Mouse (Mus musculus) embryonic fibroblast, embryonic 13.5 days (primary cell): ENCODE results near the gene Plbd1.

Experiments used
- CTCF ChIP-seq: IDR thresholded peaks from 2 replicates; pipeline ENCODE4 v1.5.1; 2011; ENCODE audit warnings: mild to moderate bottlenecking, control low read depth, low read length, moderate library complexity, borderline replicate concordance; ENCODE audit not compliant: insufficient read depth
- POLR2A ChIP-seq: IDR thresholded peaks from 2 replicates; pipeline ENCODE4 v1.6.1; 2011; ENCODE audit warnings: low read depth, mild to moderate bottlenecking, control low read depth, low read length, moderate library complexity

- no peak for TF ChIP-seq CTCF
- TF ChIP-seq POLR2A = no peak
Observed at GRCm38 (mm10) chr6:136708597-136708996, 46.9 kb upstream of the Plbd1 start.
